ENCODE assay signal across 7 mouse cellular contexts in genomic region chr7:45509912-45510787, GRCm38 (mm10). TPM values are rescaled to one million over a fixed set of nuclear protein-coding genes. Genes with fewer than 3 reads are reported as not detected.
DNase-seq lines count a peak whose midpoint lies in the region; ATAC-seq lines count a peak whose summit lies in the region.

Gene Nucb1 (minus strand): TSS chr7:45510406.

- WGBS in embryonic facial prominence, embryonic 11.5 days, result under 1% methylated on average over 44 of the region's 44 CpGs
- 1% methylated on average over 44 of the region's 44 CpGs for WGBS in limb, embryonic 11.5 days
- WGBS in midbrain, embryonic 14.5 days, result under 1% methylated on average over 44 of the region's 44 CpGs

- peaks cover 4% of the 10 kb centered on the region for H3K4me1 ChIP-seq in embryonic facial prominence, embryonic 11.5 days (ENCODE audit: control insufficient read depth, insufficient read depth, low read length)
- H3K4me1 ChIP-seq in limb, embryonic 11.5 days (ENCODE audit: control insufficient read depth, insufficient read depth, low read length), result peaks cover 7% of the 10 kb centered on the region; the same call in 1 of the 2 replicates
- H3K4me1 ChIP-seq in midbrain, embryonic 14.5 days (ENCODE audit: control insufficient read depth, insufficient read depth, low read length), result peaks cover 10% of the 10 kb centered on the region

- peak within 1 kb of the TSS; percentile 45 for H3K27ac ChIP-seq in embryonic facial prominence, embryonic 11.5 days (replicated peaks; ENCODE audit: low read depth, low read length)
- H3K27ac ChIP-seq in limb, embryonic 11.5 days (replicated peaks; ENCODE audit: low read depth, low read length), result peak within 1 kb of the TSS; percentile 85
- H3K27ac ChIP-seq in midbrain, embryonic 14.5 days (replicated peaks; ENCODE audit: low read depth, low read length), result peak within 1 kb of the TSS; percentile 79

- H3K36me3 ChIP-seq in embryonic facial prominence, embryonic 11.5 days (replicated peaks; ENCODE audit: control insufficient read depth, insufficient read depth, low read depth, low read length), result no peaks in the 10 kb centered on the region
- H3K36me3 ChIP-seq in limb, embryonic 11.5 days (ENCODE audit: control insufficient read depth, insufficient read depth, low read length), result peaks cover 6% of the 10 kb centered on the region; the same call in 1 of the 2 replicates
- peaks cover 15% of the 10 kb centered on the region for H3K36me3 ChIP-seq in midbrain, embryonic 14.5 days (ENCODE audit: control insufficient read depth, insufficient read depth, low read length)

- H3K9me3 ChIP-seq in embryonic facial prominence, embryonic 11.5 days (replicated peaks; ENCODE audit: control insufficient read depth, low read length), result no peaks in the 10 kb centered on the region
- H3K9me3 ChIP-seq in limb, embryonic 11.5 days (ENCODE audit: control insufficient read depth, low read length), result no peaks in the 10 kb centered on the region
- no peaks in the 10 kb centered on the region for H3K9me3 ChIP-seq in midbrain, embryonic 14.5 days (ENCODE audit: control insufficient read depth, low read length)

- peak within 1 kb of the TSS; percentile 81 for H3K4me2 ChIP-seq in embryonic facial prominence, embryonic 11.5 days (ENCODE audit: low read depth, low read length)
- H3K4me2 ChIP-seq in limb, embryonic 11.5 days (ENCODE audit: low read depth, severe bottlenecking), result peak within 1 kb of the TSS; percentile 97
- peak within 1 kb of the TSS; percentile 90 for H3K4me2 ChIP-seq in midbrain, embryonic 14.5 days (ENCODE audit: low read length)

- H3K27me3 ChIP-seq in embryonic facial prominence, embryonic 11.5 days (ENCODE audit: control insufficient read depth, insufficient read depth, low read length), result no peaks in the 10 kb centered on the region
- H3K27me3 ChIP-seq in limb, embryonic 11.5 days (ENCODE audit: control insufficient read depth, insufficient read depth, low read length), result no peaks in the 10 kb centered on the region
- H3K27me3 ChIP-seq in midbrain, embryonic 14.5 days (ENCODE audit: control insufficient read depth, insufficient read depth, low read length), result no peaks in the 10 kb centered on the region

- peak; percentile 82 for ATAC-seq in embryonic facial prominence, embryonic 11.5 days (replicated peaks; ENCODE audit: insufficient number of reproducible peaks, low FRiP score, low TSS enrichment, low read depth)
- peak; percentile 88 for ATAC-seq in limb, embryonic 11.5 days (ENCODE audit: insufficient number of reproducible peaks, low FRiP score, low TSS enrichment, low read depth)
- ATAC-seq in midbrain, embryonic 14.5 days (ENCODE audit: low FRiP score, low TSS enrichment), result peak; percentile 92

- peak within 1 kb of the TSS; percentile 46 for H3K4me3 ChIP-seq in embryonic facial prominence, embryonic 11.5 days (ENCODE audit: low read depth, low read length)
- peak within 1 kb of the TSS; percentile 71 for H3K4me3 ChIP-seq in limb, embryonic 11.5 days (ENCODE audit: low read depth, low read length)
- peak within 1 kb of the TSS; percentile 73 for H3K4me3 ChIP-seq in midbrain, embryonic 14.5 days (replicated peaks; ENCODE audit: low read depth, low read length)

- peak within 1 kb of the TSS; percentile 53 for H3K9ac ChIP-seq in embryonic facial prominence, embryonic 11.5 days (replicated peaks; ENCODE audit: low read length)
- H3K9ac ChIP-seq in limb, embryonic 11.5 days (ENCODE audit: low read length), result peak within 1 kb of the TSS; percentile 81
- peak within 1 kb of the TSS; percentile 84 for H3K9ac ChIP-seq in midbrain, embryonic 14.5 days (replicated peaks; ENCODE audit: low read length)

- DNase-seq in adrenal gland, postnatal 14 days, result peak; percentile 95
- DNase-seq in embryonic facial prominence, embryonic 11.5 days (ENCODE audit: low spot score), result peak; percentile 97
- DNase-seq in heart, adult 11 months, result peak; percentile 99
- DNase-seq in kidney, adult 18-20 months, result peak; percentile 96
- peak; percentile 93 for DNase-seq in limb, embryonic 11.5 days (ENCODE audit: low spot score)
- DNase-seq in midbrain, embryonic 14.5 days, result peak; percentile 97
- peak; percentile 86 to 90 for DNase-seq in spleen, adult 18-20 months

RNA-seq across cellular contexts. Expression of gene Nucb1, which starts in this region (rescaled TPM):
- 199 and 204 TPM in 2 replicates for total RNA-seq in adrenal gland, postnatal 14 days (2021)
- polyA plus RNA-seq in embryonic facial prominence, embryonic 11.5 days (2014; fragmentation: Nextera tagmentation; extraction: Ambion mirVana), result 96.7 and 107 TPM in 2 replicates
- polyA plus RNA-seq in limb, embryonic 11.5 days (2014; fragmentation: Nextera tagmentation; extraction: Ambion mirVana), result 116 and 122 TPM in 2 replicates
- 86.5 and 89.5 TPM in 2 replicates for polyA plus RNA-seq in midbrain, embryonic 14.5 days (2014; fragmentation: Nextera tagmentation; extraction: Ambion mirVana)

Comparison
In these comparisons a context has a peak if more than half of its experiments do, and no peak if none do; other contexts are left out.
1. Peak in every context shown above with its lines: DNase-seq, ATAC-seq, H3K4me3 ChIP-seq and H3K27ac ChIP-seq.